Mouse (Mus musculus) heart, embryonic 16.5 days (tissue): ENCODE results near the gene Washc3. TPM values are rescaled to one million over a fixed set of nuclear protein-coding genes. Genes with fewer than 3 reads are reported as not detected.
A peak's percentile ranks its signal among the peaks of the same experiment; 100 is the strongest.

Experiments used
- ATAC-seq: fragments of 200-750 bp; cut with Nextera tagmentation; replicated peaks from 2 replicates; pipeline ENCODE4 v1.8.0; 2017; ENCODE audit warnings: moderate number of reproducible peaks; ENCODE audit not compliant: insufficient read depth, low FRiP score; ENCODE audit errors: extremely low read depth
- H3K27ac ChIP-seq: fragments of 300-500 bp; sonication (generic); 2 replicates; pipeline ENCODE4 v1.5.1; 2014; ENCODE audit warnings: mild to moderate bottlenecking, low read length, control low read depth, moderate library complexity
- H3K27me3 ChIP-seq: fragments of 300-500 bp; sonication (generic); 2 replicates; pipeline ENCODE4 v1.6.1; 2014; ENCODE audit warnings: low read length, mixed read lengths; ENCODE audit not compliant: control insufficient read depth, insufficient read depth
- H3K36me3 ChIP-seq: fragments of 300-500 bp; sonication (generic); 2 replicates; pipeline ENCODE4 v1.6.1; 2014; ENCODE audit not compliant: control insufficient read depth, insufficient read depth
- H3K4me1 ChIP-seq: fragments of 300-500 bp; sonication (generic); 2 replicates; pipeline ENCODE4 v1.6.1; 2014; ENCODE audit warnings: low read length, mixed read lengths; ENCODE audit not compliant: control insufficient read depth, insufficient read depth
- H3K4me2 ChIP-seq: fragments of 300-500 bp; sonication (generic); 2 replicates; pipeline ENCODE4 v1.6.1; 2014; ENCODE audit warnings: low read depth, mild to moderate bottlenecking, control low read depth, low read length
- H3K4me3 ChIP-seq: fragments of 300-500 bp; sonication (generic); 2 replicates; pipeline ENCODE4 v1.5.1; 2014; ENCODE audit warnings: mild to moderate bottlenecking, control low read depth, low read length
- H3K9ac ChIP-seq: fragments of 300-500 bp; sonication (generic); 2 replicates; pipeline ENCODE4 v1.6.1; 2014; ENCODE audit warnings: low read length, control low read depth
- H3K9me3 ChIP-seq: fragments of 300-500 bp; sonication (generic); replicated peaks from 2 replicates; pipeline ENCODE4 v1.6.1; 2016; ENCODE audit warnings: low read length; ENCODE audit not compliant: control insufficient read depth
- WGBS: fragments of 180-500 bp; shearing (Covaris S2); extraction: QIAGEN DNeasy Blood & Tissue Kit; methylation state at CpG from one replicate; pipeline ENCODE4 v1.1.7; 2014; 5-methylcytosine and 5-hydroxymethylcytosine counted together
- polyA plus RNA-seq: library from polyadenylated mRNA; unstranded; fragments of >200 nt; fragmentation: Nextera tagmentation; extraction: Ambion mirVana; gene quantifications from 2 replicates; pipeline ENCODE4 v1.2.1, GENCODE M21; 2015

Gene Washc3
- 45.9 and 47.5 TPM in 2 replicates for polyA plus RNA-seq

GRCm38 (mm10) chr10:88200951-88201638 lies at the start of gene Washc3:
Gene Washc3 (plus strand): TSS chr10:88201093.
- 2% methylated on average over 23 of the region's 23 CpGs for WGBS
- Histone ChIP-seq H3K9ac (peak within 1 kb of the TSS; percentile 74), H3K4me1 (peaks cover 3% of the 10 kb centered on the region), H3K4me2 (peak within 1 kb of the TSS; percentile 66), H3K36me3 (peaks cover 4% of the 10 kb centered on the region; the same call in 1 of the 2 replicates), H3K27me3 (no peaks in the 10 kb centered on the region), H3K9me3 (no peaks in the 10 kb centered on the region), H3K4me3 (peak within 1 kb of the TSS; percentile 61), H3K27ac (peak within 1 kb of the TSS; percentile 26)
- ATAC-seq, result peak; percentile 98

- Histone ChIP-seq H3K9me3 (no peaks in the 10 kb centered on the region), H3K27ac (no peak overlapping the region), H3K36me3 (peaks cover 32% of the 10 kb centered on the region), H3K9ac (no peak overlapping the region), H3K4me2 (no peak overlapping the region), H3K27me3 (no peaks in the 10 kb centered on the region), H3K4me3 (no peak overlapping the region), H3K4me1 (peaks cover 3% of the 10 kb centered on the region)
- ATAC-seq, result no peak
- WGBS, result 76% methylated on average over 6 of the region's 6 CpGs
These were observed 49.2 kb upstream of the Washc3 start for GRCm38 (mm10) chr10:88151658-88152057.

DNA sequence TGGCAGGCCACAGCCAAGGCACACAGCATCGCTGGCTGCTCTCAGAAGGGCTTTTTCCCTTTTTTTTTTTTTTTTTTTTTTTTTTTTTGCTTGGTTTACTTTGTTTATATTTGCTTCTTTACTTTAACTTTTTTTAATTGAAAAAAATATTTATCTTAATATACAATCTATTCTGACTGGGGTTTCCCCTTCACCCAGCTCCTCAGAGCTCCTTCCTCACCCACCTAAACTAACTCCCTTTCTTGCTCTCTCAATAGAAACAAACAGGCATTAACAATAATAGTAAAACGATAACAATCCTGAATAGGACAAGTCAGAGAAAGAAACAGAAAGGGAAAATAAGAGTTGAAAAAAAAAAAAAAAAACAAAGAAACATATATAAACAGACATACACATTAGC lies 38.8 kb upstream of the Washc3 start:
- WGBS, result 88% methylated on average over 2 of the region's 2 CpGs
- ATAC-seq, result no peak
- H3K9me3 ChIP-seq, result no peaks in the 10 kb centered on the region
- H3K36me3 ChIP-seq, result peaks cover 29% of the 10 kb centered on the region
- H3K4me3 ChIP-seq, result no peak overlapping the region
- H3K27ac ChIP-seq, result no peak overlapping the region
- no peak overlapping the region for H3K4me2 ChIP-seq
- no peaks in the 10 kb centered on the region for H3K27me3 ChIP-seq
- no peak overlapping the region for H3K9ac ChIP-seq
- no peaks in the 10 kb centered on the region for H3K4me1 ChIP-seq

- H3K9me3 ChIP-seq, result no peaks in the 10 kb centered on the region
- no peaks in the 10 kb centered on the region for H3K27me3 ChIP-seq
- no peak overlapping the region for H3K9ac ChIP-seq
- WGBS, result 94% methylated on average over 5 of the region's 5 CpGs
- H3K36me3 ChIP-seq, result peaks cover 29% of the 10 kb centered on the region
- H3K4me3 ChIP-seq, result no peak overlapping the region
- H3K4me1 ChIP-seq, result no peaks in the 10 kb centered on the region
- no peak overlapping the region for H3K4me2 ChIP-seq
- no peak for ATAC-seq
- no peak overlapping the region for H3K27ac ChIP-seq
These were observed 38.2 kb upstream of the Washc3 start for GRCm38 (mm10) chr10:88162676-88163075.

DNA sequence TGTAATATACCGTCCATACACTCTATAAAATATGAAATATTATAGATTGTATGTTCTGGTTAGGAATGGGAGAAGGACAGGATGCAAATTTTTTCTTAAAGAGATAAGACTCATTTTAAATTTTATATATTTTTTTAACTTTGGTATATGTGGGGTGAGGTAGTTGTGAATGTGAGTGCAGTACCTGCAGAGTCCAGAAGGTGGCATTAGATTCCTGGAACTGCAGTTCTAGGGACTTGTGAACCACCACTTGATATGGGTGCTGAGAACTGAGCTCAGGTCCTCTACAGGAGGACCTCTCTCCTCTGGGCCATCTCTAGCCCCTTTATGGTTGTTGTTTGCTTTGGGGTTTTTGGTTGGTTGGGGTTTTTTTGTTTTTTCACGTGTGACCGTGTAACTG lies 34.7 kb upstream of the Washc3 start:
- Histone ChIP-seq H3K4me3 (no peak overlapping the region), H3K4me1 (no peaks in the 10 kb centered on the region), H3K9me3 (no peaks in the 10 kb centered on the region), H3K27ac (no peak overlapping the region), H3K9ac (no peak overlapping the region), H3K4me2 (no peak overlapping the region), H3K27me3 (no peaks in the 10 kb centered on the region), H3K36me3 (peaks cover 17% of the 10 kb centered on the region)
- no peak for ATAC-seq
- 94% methylated on average over 3 of the region's 3 CpGs for WGBS

DNA sequence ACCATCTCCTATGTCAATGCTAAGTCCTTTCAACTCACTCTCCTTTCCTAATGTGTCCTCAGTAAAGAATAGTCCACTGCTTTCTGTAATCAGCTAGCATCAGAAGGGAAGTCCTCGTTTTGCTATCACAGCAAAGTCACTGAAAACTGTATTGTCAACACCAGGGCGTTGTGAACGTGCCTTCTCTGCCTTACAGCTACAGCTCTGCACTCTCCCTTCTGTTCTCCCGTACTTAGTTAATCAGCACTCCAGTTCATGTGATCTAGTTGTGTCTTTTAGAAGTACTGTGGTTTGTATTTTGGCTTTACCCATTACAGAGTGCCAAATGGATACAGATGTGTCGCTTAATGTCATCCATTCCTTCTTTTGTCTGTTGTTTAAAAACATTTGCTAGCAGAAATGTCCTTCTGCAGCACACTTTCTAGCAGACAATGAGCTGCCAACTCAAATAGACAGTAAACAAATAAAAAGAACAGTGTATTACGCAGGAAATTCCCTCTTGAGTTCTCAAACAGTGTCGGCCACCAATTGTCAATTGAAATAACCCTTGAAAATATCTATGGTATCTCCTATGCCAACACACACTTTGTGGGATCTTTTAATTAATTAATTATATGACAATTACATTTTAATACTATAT lies 33.3 kb upstream of the Washc3 start:
- Histone ChIP-seq H3K9ac (no peak overlapping the region), H3K27ac (no peak overlapping the region), H3K4me2 (no peak overlapping the region), H3K27me3 (no peaks in the 10 kb centered on the region), H3K4me1 (no peaks in the 10 kb centered on the region), H3K36me3 (peaks cover 13% of the 10 kb centered on the region), H3K9me3 (no peaks in the 10 kb centered on the region), H3K4me3 (no peak overlapping the region)
- ATAC-seq, result no peak
- WGBS, result 66% methylated on average over 7 of the region's 7 CpGs

DNA sequence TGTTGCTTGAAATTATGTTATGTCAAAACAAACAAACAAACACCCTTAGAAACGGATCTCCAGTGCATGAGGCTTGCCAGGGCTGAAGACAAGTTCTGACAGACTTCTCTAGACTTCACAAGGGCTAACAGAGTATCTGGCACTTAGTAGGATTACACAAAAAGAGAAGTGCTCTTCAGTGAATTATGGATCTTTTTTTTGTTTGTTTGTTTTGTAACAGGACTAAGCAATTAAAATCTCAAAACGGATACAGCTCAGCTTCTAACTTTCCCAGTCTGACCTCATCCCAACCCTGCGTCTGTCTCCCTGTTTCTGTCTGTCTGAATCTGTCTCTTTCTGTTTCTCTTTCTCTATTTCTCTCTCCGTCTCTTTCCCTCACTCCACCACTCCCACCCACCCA lies 352 bp upstream of the Washc3 start:
- H3K27me3 ChIP-seq, result no peaks in the 10 kb centered on the region
- peaks cover 3% of the 10 kb centered on the region for H3K4me1 ChIP-seq
- no peak for ATAC-seq
- no peak overlapping the region for H3K27ac ChIP-seq
- H3K4me2 ChIP-seq, result peak overlapping the region; percentile 66
- H3K9me3 ChIP-seq, result no peaks in the 10 kb centered on the region
- H3K9ac ChIP-seq, result 0 out of 2 replicates have a peak overlapping the region, but pooled peaks have one; percentile 14
- H3K4me3 ChIP-seq, result peak overlapping the region; percentile 61
- peaks cover 4% of the 10 kb centered on the region; the same call in 1 of the 2 replicates for H3K36me3 ChIP-seq
- WGBS, result 11% methylated on average over 4 of the region's 4 CpGs

DNA sequence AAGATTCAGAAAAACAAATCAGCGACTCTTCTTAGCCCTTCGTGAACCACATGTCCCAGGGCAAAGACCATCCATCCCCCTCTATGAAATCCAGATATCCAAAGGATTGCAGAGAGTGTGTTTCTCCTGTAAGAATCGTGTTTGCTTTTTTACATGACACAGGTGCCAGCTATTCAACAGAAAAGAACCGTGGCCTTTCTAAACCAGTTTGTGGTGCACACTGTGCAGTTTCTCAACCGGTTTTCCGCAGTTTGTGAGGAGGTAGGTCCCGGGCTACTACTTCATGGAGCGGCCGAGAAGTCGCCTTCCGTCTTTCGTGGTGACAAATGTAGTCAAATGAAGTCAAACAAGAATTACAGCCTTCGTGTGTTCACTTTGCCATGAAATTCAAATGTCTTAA lies 757 bp downstream of the Washc3 start:
- peak overlapping the region; percentile 74 for H3K9ac ChIP-seq
- H3K4me2 ChIP-seq, result peak overlapping the region; percentile 66
- H3K27me3 ChIP-seq, result no peaks in the 10 kb centered on the region
- no peak overlapping the region for H3K27ac ChIP-seq
- WGBS, result 70% methylated on average over 13 of the region's 13 CpGs
- no peaks in the 10 kb centered on the region for H3K9me3 ChIP-seq
- peaks cover 3% of the 10 kb centered on the region for H3K4me1 ChIP-seq
- peak overlapping the region; percentile 61 for H3K4me3 ChIP-seq
- peaks cover 4% of the 10 kb centered on the region; the same call in 1 of the 2 replicates for H3K36me3 ChIP-seq
- 0 out of 2 replicates have a peak, but pooled peaks have one; percentile 16 for ATAC-seq

DNA sequence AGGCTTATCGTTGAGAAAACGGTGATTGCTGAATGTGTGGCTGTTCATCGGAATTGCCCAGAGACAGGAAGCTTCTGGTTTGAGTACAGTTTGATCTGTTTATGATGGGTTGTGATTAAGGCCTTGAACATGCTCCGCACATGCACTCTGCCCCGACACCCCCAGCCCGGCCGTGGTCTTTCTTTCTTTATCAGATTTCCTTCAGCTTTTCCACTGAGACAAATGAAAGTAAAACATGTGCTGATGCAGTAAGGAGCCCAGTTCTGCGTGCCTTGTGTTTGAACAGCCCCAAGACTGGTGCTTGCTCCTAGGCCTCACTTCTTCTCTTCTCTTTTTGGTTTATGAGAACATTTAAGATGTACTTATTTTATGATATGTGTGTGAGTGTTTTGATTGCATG lies 1.7 kb downstream of the Washc3 start:
- ATAC-seq, result no peak
- Histone ChIP-seq H3K4me2 (no peak overlapping the region), H3K9ac (no peak overlapping the region), H3K9me3 (no peaks in the 10 kb centered on the region), H3K27me3 (no peaks in the 10 kb centered on the region), H3K36me3 (peaks cover 4% of the 10 kb centered on the region; the same call in 1 of the 2 replicates), H3K27ac (no peak overlapping the region), H3K4me1 (peaks cover 3% of the 10 kb centered on the region), H3K4me3 (no peak overlapping the region)
- WGBS, result 78% methylated on average over 8 of the region's 8 CpGs
